Mouse (Mus musculus) stomach, postnatal 0 days (tissue): ENCODE results near the gene Stard3.

Experiments used
- CTCF ChIP-seq: IDR thresholded peaks from 2 replicates; pipeline ENCODE4 v1.5.1; 2016; ENCODE audit warnings: antibody characterized with exemption, low read depth, mild to moderate bottlenecking, moderate library complexity
- EP300 ChIP-seq: optimal IDR thresholded peaks from 2 replicates; pipeline ENCODE3; 2016; ENCODE audit warnings: antibody characterized with exemption

GRCm38 (mm10) chr11:98367171-98367862 is 9.1 kb downstream of the Stard3 start:
- TF ChIP-seq CTCF (no peak), EP300 (no peak)
